Mouse (Mus musculus): Measurements from ENCODE around the gene Serf2. TPM values are rescaled to one million over a fixed set of nuclear protein-coding genes. Genes with fewer than 3 reads are reported as not detected.

The Serf2 gene
- total and polyA plus RNA-seq, 2 experiments from 2014 or later: 625 to 1,465 TPM

DNA sequence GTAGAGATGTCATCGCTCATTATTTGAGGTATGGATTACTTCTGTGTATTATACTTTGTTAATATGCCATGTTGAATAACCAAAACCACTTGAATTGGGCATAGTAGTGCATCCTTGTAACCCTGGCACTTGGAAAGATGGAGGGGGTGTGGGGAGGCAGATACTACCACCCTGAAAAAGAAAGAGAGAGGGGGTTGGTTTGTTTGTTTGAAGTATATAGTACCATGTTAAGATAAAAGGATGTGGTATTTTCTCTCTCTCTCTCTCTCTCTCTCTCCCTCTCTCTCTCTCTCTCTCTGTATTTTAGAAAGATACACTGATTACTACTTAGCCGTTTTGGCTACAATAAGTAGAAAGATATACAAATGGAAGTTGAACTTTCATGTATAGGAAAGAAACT is 23.1 kb upstream of the Serf2 start:
- H3K4me2 ChIP-seq (ENCODE audit: low read depth, low read length): no peak overlapping the region
- no peak for TF ChIP-seq CTCF (IDR thresholded peaks at IDR 0.05; ENCODE audit: low read depth)
- peaks cover 84% of the 10 kb centered on the region for H3K36me3 ChIP-seq (replicated peaks; ENCODE audit: control insufficient read depth, insufficient read depth, low read length)
- ATAC-seq (ENCODE audit: insufficient read depth, low read depth) (no peak), DNase-seq (ENCODE audit: low spot score) (no peak)
- H3K27me3 ChIP-seq (ENCODE audit: control insufficient read depth, insufficient read depth, low read length): no peaks in the 10 kb centered on the region
- no peak overlapping the region for H3K27ac ChIP-seq (ENCODE audit: low read depth)
- no peaks in the 10 kb centered on the region for H3K4me1 ChIP-seq (ENCODE audit: control insufficient read depth, insufficient read depth)
- no peak overlapping the region for H3K9ac ChIP-seq (replicated peaks; ENCODE audit: low read depth, low read length)
- no peak overlapping the region for H3K4me3 ChIP-seq (ENCODE audit: low read depth, low read length)
- no peaks in the 10 kb centered on the region for H3K9me3 ChIP-seq (replicated peaks; ENCODE audit: control insufficient read depth, low read length)
- WGBS: 81% methylated on average over 2 of the region's 2 CpGs

- H3K4me1 ChIP-seq (ENCODE audit: control insufficient read depth, insufficient read depth): no peaks in the 10 kb centered on the region
- 89% methylated on average over 1 of the region's 1 CpGs for WGBS
- no peak overlapping the region for H3K4me3 ChIP-seq (ENCODE audit: low read depth, low read length)
- peaks cover 95% of the 10 kb centered on the region for H3K36me3 ChIP-seq (replicated peaks; ENCODE audit: control insufficient read depth, insufficient read depth, low read length)
- H3K9ac ChIP-seq (replicated peaks; ENCODE audit: low read depth, low read length): no peak overlapping the region
- peak; percentile 47 for TF ChIP-seq CTCF (IDR thresholded peaks at IDR 0.05; ENCODE audit: low read depth)
- no peak for TF ChIP-seq EP300 (IDR thresholded peaks at IDR 0.05; ENCODE audit: low read depth)
- peak; percentile 56 for DNase-seq (ENCODE audit: low spot score)
- ATAC-seq (ENCODE audit: insufficient read depth, low read depth): no peak
- no peaks in the 10 kb centered on the region for H3K27me3 ChIP-seq (ENCODE audit: control insufficient read depth, insufficient read depth, low read length)
- H3K9me3 ChIP-seq (replicated peaks; ENCODE audit: control insufficient read depth, low read length): no peaks in the 10 kb centered on the region
- H3K4me2 ChIP-seq (ENCODE audit: low read depth, low read length): no peak overlapping the region
- H3K27ac ChIP-seq (ENCODE audit: low read depth): no peak overlapping the region
Measured at GRCm38 (mm10) chr2:121434854-121435253, 14.1 kb upstream of the Serf2 start.

- no peaks in the 10 kb centered on the region for H3K9me3 ChIP-seq (replicated peaks; ENCODE audit: control insufficient read depth, low read length)
- H3K4me2 ChIP-seq (ENCODE audit: low read depth, low read length): no peak overlapping the region
- ATAC-seq (ENCODE audit: insufficient read depth, low read depth): no peak
- TF ChIP-seq CTCF (IDR thresholded peaks at IDR 0.05; ENCODE audit: low read depth) (no peak), EP300 (IDR thresholded peaks at IDR 0.05; ENCODE audit: low read depth) (no peak)
- DNase-seq (ENCODE audit: low spot score): no peak
- no peak overlapping the region for H3K4me3 ChIP-seq (ENCODE audit: low read depth, low read length)
- 65% methylated on average over 4 of the region's 4 CpGs for WGBS
- H3K9ac ChIP-seq (replicated peaks; ENCODE audit: low read depth, low read length): no peak overlapping the region
- no peak overlapping the region for H3K27ac ChIP-seq (ENCODE audit: low read depth)
- no peaks in the 10 kb centered on the region for H3K27me3 ChIP-seq (ENCODE audit: control insufficient read depth, insufficient read depth, low read length)
- peaks cover 13% of the 10 kb centered on the region for H3K4me1 ChIP-seq (ENCODE audit: control insufficient read depth, insufficient read depth)
- peaks cover 48% of the 10 kb centered on the region for H3K36me3 ChIP-seq (replicated peaks; ENCODE audit: control insufficient read depth, insufficient read depth, low read length)
Measured at GRCm38 (mm10) chr2:121439746-121440145, 9.2 kb upstream of the Serf2 start.

DNA sequence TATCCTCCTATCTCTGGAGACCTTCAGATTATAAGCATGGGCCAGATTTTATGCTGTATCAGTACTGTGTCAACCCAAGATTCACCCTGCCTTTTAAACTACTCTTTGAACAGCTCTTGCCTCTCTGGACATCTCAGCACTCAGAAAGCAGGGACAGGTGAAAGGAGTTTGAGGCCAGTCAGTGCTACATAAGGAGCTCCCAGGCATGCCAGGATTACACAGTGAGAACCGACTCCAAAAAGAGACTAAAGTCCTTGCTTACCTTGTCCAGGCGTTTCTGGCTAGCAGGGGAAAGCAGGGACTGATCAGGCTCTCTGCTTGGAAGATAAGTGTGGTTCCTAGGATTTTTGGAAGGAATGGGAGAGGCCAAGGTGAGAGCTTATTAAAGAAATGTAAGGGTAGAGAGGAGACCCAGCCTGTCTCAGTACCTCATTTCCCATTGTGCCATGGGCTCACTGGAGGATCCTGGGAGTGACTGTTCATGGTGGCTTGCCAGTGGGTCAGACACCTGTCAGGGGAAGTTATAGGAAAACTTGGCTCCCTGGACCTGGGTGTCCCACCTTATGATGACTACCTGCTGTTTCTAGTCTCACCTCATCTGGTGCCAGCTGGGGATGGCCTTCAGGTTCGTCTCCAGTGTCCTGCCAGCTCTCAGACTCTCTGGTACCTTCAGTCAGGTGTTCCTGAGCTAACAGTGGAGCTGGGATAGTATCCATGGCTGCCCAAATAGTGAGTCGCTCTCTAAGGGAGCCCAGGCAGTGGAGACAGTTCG is 8.0 kb upstream of the Serf2 start:
- Histone ChIP-seq H3K4me3 (ENCODE audit: low read depth, low read length) (no peak overlapping the region), H3K27ac (ENCODE audit: low read depth) (no peak overlapping the region), H3K9ac (replicated peaks; ENCODE audit: low read depth, low read length) (no peak overlapping the region), H3K36me3 (replicated peaks; ENCODE audit: control insufficient read depth, insufficient read depth, low read length) (peaks cover 36% of the 10 kb centered on the region), H3K27me3 (ENCODE audit: control insufficient read depth, insufficient read depth, low read length) (no peaks in the 10 kb centered on the region), H3K4me1 (ENCODE audit: control insufficient read depth, insufficient read depth) (peaks cover 13% of the 10 kb centered on the region), H3K9me3 (replicated peaks; ENCODE audit: control insufficient read depth, low read length) (no peaks in the 10 kb centered on the region), H3K4me2 (ENCODE audit: low read depth, low read length) (no peak overlapping the region)
- DNase-seq (ENCODE audit: low spot score): no peak
- TF ChIP-seq CTCF (IDR thresholded peaks at IDR 0.05; ENCODE audit: low read depth) (no peak), EP300 (IDR thresholded peaks at IDR 0.05; ENCODE audit: low read depth) (no peak)
- WGBS: 44% methylated on average over 5 of the region's 5 CpGs
- no peak for ATAC-seq (ENCODE audit: insufficient read depth, low read depth)

DNA sequence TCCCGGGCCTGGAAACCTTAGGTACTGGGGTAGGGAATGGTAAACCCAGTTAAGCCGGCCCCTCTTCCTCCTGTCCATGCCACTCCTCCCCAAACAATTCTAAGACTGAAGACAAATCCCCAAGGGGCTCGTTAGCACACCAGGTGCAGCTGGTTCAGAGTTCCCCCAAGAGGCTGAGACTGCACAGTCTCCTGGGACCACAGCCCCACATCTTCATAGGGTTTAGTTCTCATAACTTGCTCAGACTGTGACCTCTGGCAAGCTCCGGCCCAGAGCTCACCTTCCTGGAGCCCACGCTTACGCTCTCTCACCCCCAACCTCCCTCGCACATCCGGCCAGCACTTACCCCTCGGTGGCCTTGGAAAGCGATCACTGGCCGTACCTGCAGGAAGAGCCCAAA is 7.2 kb upstream of the Serf2 start:
- DNase-seq (ENCODE audit: low spot score): no peak
- H3K36me3 ChIP-seq (replicated peaks; ENCODE audit: control insufficient read depth, insufficient read depth, low read length): peaks cover 31% of the 10 kb centered on the region
- H3K4me2 ChIP-seq (ENCODE audit: low read depth, low read length): peak overlapping the region; percentile 88
- H3K9ac ChIP-seq (replicated peaks; ENCODE audit: low read depth, low read length): 0 out of 2 replicates have a peak overlapping the region, but pooled peaks have one; percentile 10
- H3K9me3 ChIP-seq (replicated peaks; ENCODE audit: control insufficient read depth, low read length): no peaks in the 10 kb centered on the region
- TF ChIP-seq CTCF (IDR thresholded peaks at IDR 0.05; ENCODE audit: low read depth) (no peak), EP300 (IDR thresholded peaks at IDR 0.05; ENCODE audit: low read depth) (no peak)
- ATAC-seq (ENCODE audit: insufficient read depth, low read depth): peak; percentile 24; the same call in 1 of the 2 replicates
- no peak overlapping the region for H3K27ac ChIP-seq (ENCODE audit: low read depth)
- H3K4me3 ChIP-seq (ENCODE audit: low read depth, low read length): peak overlapping the region; percentile 51
- H3K27me3 ChIP-seq (ENCODE audit: control insufficient read depth, insufficient read depth, low read length): no peaks in the 10 kb centered on the region
- WGBS: 16% methylated on average over 11 of the region's 11 CpGs
- peaks cover 13% of the 10 kb centered on the region for H3K4me1 ChIP-seq (ENCODE audit: control insufficient read depth, insufficient read depth)
